Mouse (Mus musculus) left cerebral cortex, adult 9 months (tissue): ENCODE data around the gene Vav1.
A peak's percentile ranks its signal among the peaks of the same experiment; 100 is the strongest.
"Not testable (repeated sequence)": the region's sequence is repeated elsewhere in the genome, so short reads cannot be mapped to it uniquely, and the experiment has no call there.

Experiments used
- DNase-seq, 2 experiments: peaks; one replicate each; pipeline ENCODE4 v3.0.0; 2022; ENCODE audit warnings: low spot score in 2 of 2

Vav1 gene

DNA sequence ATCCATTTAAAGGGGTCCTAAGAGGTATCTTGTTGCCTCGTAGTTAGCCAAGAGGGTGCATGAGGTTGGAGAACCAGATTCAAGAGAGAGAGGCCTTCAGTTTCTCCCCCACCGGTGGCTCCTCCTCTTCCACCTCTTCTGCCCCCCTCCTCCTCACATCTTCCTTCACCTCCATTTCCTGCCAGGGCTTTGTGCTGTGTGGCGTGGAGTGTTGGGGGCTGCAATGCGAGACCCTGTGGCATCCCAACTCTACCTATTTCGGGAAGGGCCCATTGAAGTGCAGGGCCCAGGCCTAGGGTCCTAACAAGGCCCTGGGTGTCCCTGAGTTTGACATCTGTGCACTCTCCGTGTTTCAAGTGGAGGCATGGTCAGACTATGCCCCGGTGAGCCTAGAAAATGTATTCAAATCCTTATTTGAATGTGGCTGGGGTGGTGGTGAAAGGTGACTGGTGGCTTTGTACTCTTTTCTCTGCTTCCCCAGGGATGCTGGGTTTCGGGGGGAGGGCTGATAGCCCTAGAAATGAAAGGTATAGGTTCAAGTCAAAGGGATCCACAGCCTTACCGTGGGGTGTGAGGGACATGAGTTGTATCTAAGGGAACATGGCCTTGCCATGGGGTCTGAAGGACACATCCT is 808 bp downstream of the Vav1 start:
- no peak for DNase-seq

DNA sequence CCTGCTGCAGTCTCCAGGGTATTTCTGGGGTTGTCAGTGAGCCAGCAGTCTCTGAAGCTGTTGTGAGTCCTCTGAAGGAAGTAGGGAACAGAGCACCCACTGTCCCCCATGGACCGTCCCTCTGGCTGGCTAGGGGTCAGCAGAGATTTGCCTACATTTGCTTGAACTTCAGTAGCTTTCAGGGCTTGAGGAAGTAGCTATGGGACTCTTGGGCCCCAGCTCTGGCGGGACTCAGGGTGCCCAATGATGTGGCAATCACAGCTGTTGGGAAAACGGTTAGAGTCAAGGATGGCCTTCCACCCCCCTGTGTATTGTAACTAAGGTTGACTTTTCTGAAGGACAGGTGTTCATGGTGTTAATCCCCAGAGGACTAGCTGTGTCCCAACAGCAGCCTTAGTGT is 1.5 kb downstream of the Vav1 start:
- no peak for DNase-seq

DNA sequence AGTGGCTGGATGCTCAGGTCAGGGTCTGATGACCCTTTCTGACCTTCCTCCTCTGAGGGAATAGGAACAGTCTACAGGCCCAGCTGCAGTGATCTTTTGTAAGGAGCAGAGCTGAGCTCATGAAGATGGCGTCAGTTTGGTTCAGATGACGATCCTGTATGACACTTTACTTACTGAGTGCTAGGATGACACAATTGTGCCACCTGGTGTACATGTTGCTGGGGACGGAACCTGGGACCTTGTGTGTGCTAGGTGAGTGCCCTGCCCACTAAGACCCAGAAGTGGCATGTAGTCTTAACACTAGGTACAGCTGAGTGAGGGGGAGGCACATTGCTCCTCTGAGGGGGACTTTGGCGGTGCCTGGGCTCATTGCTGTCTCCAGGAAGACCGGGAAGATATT is 5.0 kb downstream of the Vav1 start:
- no peak for DNase-seq

DNA sequence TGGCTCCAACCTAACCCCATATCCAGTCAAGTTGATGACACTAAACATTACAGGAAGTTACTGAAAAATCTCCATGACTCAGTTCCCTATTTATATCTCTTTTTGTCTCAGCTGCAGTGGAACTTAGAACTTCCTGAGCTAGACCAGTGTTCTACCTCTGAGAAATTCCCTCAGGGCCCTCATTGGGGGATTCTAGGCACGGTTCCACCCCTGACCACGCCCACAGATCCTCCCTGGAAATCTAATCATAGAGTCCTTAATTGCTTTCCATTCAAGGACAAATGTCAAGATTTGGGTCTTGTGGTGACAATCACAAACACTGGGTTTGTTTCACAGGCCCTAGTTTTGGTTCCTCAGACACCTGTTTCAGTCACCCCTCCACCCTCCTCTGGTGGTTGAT is 6.2 kb downstream of the Vav1 start:
- no peak for DNase-seq

DNA sequence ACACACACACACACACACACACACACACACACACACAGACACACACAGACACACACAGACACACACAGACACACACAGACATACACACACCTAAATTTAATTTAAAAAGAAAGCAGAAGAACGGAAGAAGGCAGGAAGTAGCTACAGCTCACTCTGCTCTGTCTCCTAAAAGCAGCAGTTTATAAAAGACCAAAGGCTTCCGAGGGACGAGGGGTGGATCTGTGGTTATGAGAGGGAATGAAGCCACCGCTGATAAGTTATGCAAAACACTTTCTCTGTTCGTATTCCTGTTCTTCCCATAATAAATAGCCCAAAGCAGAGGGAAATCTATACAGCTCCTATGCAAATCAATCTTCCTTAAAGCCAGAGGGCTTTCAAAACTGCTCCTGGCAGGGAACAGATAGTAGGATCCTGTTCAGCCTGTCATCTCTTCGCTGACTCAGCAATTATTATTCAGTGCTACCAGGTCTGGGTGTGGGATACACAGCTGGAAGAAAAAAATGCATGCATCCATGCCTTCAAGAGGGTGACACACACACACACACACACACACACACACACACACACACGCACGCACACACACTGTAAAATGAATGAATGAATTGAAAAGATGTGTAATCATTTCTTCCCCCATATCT is 7.9 kb downstream of the Vav1 start:
- no peak for DNase-seq

DNA sequence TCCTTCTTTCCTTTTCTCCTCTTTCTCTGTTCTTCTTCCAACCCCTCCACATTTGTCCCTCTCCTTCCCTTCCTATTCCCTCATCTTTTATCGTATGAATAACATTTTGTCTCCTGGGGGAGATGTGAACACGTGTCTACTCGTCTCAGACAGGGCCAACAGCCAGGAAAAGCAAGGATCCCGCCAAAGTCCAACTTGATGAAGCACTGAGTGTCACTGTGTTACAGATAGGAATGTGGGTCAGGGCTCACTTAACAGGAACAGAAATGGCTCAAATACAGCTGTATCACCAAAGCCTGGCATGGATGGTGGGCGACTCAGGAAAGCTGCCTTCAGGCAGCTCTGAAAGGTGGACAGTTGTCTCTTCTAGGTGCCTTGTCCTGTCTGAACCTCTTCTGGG is 10.4 kb downstream of the Vav1 start:
- no peak for DNase-seq

DNA sequence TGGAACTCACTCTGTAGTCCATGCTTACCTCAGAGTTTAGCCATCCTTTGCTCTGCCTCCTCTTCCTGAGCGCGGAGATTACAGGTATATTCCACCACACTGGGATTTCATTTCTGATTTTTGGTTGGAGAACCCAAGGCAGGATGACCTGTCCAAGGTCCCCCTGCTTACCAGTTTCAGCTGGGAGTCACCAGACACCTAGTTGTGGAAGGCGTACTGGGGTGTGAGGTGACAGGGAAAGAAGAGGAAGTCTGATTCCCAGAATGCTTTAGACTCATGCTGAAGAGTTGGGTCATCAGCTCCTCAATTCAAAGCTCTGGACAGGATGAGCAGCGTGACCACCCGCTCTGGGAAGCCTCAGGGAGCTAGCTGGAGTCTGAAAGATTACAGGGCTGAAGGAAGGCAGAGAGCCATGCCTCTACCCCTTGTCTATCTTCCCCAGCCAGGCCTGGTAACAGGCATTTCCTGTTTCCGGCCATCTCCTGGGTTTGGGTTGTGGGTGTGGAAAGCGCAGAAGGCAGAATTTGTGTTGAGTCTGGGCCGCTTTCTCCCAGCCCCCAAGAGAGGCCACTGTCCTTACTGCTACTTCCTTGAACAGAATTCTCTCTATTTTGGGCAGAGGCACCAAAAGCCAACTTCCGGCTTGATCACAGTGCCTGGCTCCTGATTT is 11.2 kb downstream of the Vav1 start:
- peak in 1 of 2 experiments; percentile 37 for DNase-seq

DNA sequence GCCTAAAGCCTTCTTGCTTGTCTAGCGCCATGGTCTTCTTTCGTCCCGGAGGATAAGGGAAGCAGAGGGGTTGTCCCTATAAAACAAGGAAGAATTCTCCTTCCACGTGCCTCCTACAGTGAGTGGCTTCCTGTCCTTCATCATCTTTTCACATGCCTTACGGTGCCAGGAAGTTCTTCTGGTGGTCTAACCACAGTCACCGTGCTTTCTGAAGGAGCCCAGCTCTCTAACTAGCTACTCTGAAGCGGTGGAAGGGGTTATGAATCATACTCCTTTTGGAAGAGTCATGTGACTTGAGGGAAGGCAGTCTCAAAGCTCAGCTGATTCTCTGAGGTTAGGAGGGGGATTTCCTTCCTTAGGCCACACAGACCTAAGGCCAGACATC is 11.8 kb downstream of the Vav1 start:
- no peak for DNase-seq

DNA sequence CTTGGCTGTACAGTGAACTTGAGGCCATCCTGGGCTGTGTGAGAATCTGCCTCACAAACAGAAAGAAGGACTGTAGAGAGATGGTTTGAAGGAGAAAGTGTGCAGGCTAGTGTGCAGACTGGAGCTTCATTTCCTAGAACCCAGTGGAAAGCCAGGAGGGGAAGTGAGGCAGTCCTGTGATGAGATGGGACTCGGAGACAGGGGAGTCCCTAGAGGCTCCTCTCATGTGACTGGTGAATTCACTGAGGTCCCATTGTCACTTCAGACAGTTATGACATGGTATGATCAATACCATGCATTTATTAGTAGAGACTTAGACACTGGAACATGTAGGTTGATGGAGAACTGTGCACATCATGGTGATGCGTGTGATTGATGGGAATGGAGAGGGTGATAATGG is 13.4 kb downstream of the Vav1 start:
- DNase-seq = no peak

DNA sequence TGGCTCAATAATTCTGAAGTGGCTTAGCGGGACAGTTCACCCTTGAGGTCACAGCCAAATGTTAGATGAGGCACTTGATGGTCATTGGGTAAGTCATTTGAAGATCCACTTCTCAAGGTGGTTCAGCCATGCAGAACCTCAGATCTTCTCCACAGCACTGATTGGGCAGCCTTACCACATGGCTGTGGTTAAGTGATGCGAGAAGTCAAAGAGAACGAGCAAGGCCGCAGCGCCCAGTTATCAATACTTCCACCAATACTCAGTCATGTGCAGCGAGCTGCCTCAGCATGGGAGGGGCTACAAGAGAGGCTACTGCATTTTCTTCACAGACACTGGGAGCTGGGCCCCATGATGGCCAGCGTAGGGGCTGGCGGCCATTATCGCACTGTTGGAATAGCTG is 14.1 kb downstream of the Vav1 start:
- DNase-seq = no peak

DNA sequence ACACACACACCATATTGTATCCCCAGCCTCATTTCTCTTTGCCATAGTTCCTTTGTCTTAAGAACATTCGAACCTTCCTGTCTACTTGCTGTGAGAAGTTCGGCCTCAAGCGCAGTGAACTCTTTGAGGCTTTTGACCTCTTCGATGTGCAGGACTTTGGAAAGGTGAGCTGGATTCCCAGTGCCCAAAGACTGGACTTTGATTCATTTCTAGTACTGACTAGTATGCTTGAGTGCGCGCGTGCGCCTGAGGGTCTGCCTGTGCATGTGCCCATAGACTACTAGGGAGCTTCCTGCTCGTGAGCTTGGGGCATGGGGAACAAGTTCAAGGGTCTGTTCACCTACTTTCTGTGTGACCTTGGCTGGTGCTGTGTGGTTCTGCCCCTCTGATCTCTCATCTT is 17.0 kb downstream of the Vav1 start:
- no peak for DNase-seq

DNA sequence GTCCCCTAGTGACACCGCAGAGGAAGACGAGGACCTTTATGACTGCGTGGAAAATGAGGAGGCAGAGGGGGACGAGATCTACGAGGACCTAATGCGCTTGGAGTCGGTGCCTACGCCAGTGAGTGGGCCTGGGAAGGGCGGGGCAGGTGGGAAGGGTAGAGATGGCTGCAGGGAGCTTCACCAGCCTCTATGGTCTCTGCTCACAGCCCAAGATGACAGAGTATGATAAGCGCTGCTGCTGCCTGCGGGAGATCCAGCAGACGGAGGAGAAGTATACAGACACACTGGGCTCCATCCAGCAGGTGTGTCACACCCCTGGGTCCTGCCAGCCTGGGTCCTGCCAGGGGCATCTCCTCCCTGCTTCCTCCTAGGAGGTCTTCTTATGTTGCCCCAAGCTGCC is 18.1 kb downstream of the Vav1 start:
- DNase-seq = no peak

DNA sequence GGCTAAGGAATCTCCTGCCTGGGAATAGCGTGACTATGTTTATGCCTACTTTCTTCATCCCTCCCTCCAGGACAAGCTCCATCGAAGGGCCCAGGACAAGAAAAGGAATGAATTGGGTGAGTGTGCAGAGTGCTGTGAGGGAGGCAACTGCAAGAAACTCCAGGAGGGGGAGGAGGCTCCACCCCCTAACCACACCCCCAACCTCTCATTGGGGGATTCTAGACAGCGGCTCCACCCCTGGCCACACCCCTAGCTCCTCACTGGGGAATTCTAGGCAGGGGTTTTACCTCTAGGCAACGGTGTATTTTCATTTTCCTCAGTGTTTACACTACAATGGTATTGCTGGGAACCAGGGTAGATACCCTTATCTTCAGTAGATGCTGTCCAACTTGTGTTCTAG is 26.7 kb downstream of the Vav1 start:
- no peak for DNase-seq

DNA sequence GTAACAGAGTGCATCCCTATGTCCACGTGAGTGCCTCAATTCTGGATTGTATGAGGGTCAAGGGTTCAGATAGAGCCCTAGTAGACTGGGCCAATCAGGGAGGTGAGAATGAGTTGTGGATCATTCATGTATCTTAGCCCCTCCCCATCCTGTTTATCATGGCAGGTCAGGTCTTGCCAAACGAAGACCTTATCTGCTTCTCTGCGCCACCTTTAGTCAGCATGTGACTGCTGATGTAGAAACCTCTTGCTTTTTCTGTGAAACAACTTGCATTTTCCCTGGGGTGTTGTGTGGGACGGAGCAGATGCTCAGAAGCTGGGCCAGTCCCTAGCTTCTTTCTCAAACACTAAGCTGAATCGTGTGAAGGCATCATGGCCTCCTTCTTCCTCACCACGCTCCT is 28.2 kb downstream of the Vav1 start:
- DNase-seq = no peak

DNA sequence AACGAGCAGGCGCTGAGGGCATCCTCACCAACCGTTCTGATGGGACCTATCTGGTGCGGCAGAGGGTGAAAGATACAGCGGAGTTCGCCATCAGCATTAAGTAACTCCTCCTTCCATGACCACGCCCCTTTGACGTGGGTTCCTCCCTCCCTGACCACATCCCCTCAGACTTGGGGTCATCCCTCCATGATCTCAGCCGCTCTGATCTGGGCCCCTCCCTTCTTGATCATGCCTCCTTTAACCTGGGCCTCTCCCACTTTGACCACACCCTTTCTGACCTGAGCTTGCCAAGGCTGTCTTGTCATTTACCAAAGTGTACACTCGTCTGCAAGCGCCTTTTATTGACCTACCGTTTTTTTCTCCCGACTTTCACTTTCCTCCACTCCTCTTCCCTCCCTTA is 32.9 kb downstream of the Vav1 start:
- DNase-seq = no peak

DNA sequence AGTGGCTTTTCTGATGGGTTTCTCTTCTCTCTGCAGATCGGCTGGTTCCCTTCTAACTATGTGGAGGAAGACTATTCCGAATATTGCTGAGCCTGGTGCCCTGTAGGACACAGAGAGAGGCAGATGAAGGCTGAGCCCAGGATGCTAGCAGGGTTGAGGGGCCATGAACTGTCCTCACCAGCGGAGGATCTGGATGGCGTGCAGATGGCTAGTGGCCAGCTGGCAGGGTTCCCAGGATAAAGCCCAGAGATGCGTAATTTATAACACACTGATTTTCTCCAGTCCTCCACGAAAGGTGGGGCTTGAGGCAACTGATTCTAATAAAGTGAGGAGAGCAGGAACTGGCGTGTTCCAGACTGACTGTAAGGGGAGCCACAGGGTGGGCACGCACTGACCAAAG is 48.7 kb downstream of the Vav1 start:
- DNase-seq = no peak

DNA sequence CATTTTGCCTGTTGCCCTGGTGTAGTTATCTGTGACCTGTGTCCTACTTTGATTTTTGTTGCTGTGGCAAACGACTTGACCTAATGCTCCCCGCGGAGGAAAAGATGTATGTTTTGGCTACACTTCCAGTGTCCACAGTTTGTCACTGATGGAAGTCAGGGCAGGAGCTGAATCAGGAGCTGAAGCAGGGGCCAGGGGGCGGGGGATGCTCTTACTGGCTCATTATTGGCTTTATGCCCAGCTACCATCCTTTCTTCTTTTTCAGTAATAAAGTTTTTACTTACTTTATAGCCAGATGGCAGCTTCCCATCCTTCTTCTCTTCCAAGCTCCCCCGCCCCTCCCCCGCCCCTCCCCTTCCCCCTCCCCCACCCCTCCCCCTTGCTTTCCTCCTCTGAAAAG is 50.0 kb downstream of the Vav1 start:
- DNase-seq = no peak

DNA sequence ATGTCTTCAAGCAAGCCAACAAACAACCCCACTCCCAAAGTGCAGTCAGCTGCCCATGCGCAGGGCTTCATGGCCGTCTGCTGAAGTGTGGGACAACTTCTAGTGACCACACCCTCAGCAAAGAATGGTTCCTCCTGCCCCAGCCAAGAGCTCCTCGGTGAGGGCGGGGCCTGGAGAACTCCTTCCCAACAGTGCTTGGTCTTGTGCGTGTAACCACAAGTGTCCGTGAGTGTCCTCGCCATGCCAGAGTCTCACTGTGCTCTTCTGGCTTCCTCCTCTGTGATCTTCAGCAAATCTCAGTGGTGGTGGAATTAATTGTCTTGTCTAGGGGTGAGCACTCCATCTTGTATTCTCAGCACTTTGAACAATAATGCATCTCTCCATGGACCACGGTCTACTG is 52.1 kb downstream of the Vav1 start:
- no peak for DNase-seq

DNA sequence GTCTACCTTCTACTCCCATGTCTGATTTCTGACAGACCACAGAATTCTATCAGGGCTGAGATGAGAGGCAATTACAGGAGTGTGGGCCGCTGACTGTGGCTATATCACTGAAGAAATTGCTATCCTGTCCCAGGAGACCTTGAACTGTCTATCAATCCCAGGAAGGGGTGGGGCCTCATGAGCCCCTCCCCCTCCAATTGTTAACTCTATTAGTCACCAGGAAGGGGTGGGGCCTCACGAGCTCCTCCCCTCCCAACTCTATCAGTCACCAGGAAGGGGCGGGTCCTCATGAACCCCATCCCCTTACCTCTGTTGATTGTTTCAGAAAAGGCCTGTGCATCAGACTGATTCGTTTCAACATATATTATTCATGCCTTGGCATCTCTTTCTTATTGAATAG is 53.3 kb downstream of the Vav1 start:
- no peak for DNase-seq

DNA sequence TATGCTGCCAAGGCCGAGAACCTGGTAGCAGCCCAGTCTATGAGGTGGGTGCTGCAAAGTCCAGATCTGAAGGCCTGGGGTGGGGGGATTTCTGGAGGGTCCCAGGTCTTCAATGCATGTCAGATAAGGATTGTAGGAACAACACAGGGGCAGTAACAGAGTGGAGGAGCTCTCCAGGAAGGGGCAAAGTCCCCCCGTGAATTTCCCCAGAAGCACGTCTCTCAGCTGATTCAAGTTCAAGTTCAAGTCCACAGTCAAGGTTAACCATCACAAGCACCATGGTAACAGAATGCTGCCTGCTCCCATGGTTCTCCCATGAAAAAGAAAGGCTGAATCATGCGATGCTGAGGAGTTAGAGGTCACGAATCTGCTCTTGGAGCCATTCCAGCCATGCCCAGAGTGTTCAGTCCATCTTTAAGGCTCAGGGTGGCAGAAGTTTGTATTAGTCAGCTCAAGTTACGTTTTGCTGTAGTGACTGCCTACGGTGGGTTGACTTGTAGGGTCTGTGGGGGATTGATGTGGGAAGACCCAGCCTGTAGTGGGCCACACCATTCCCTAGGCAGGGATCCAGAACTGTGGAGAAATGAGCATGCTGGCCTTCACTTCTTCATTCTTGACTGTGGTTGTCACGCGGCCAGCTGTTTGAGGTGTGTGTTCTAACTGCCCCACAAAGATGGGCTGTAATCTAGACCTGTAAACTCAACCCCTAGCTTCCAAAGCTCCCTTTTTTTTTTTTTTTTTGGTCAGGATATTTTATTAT is 55.3 kb downstream of the Vav1 start:
- DNase-seq = no peak

DNA sequence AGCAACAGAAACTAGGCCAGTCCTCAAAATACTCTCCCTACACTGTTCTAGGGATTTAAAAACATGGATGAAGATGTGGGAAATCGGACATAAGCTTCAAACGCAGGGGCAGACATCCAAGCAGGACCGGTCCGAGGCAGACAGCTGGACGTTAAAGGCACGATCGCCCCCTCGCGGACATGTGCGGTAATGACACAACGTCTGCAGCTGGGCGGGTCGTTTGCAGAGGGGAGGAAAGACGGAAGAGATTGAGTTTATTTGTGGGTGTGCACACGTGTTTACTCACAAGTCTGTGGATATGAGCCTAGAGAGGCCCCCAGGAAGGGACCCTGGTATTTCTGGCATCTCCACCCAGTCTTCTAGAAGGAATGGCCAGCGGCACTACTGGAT is 55.9 kb downstream of the Vav1 start:
- DNase-seq = peak in 1 of 2 experiments; percentile 84

DNA sequence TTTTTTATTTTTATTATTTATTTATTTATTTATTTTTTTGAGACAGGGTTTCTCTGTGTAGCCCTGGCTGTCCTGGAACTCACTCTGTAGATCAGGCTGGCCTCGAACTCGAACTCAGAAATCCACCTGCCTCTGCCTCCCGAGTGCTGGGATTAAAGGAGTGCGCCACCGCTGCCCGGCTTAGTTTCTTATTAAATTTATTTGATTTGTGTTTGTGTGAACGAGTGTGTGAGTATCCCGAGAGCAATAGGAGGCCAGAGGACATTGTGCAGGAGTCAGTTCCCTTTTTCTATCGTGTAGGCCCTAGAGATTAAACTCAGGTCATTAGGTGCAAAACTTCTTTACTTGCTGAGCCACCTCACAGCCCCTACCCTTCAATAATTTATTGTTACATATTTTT is 56.3 kb downstream of the Vav1 start:
- not testable (repeated sequence) for DNase-seq
